Mouse (Mus musculus) kidney, adult 2 months (tissue): ENCODE data around the gene Cast. TPM values are rescaled to one million over a fixed set of nuclear protein-coding genes. Genes with fewer than 3 reads are reported as not detected.
A peak's percentile ranks its signal among the peaks of the same experiment; 100 is the strongest.

Source experiments
- DNase-seq: peaks from one replicate; pipeline ENCODE4 v3.0.0; 2021
- H3K27ac ChIP-seq: fragments of 200-500 bp; 2 replicates; pipeline ENCODE4 v1.5.1; 2012; ENCODE audit warnings: low read depth, low read length, control low read depth, inconsistent platforms; ENCODE audit not compliant: insufficient read depth
- H3K27me3 ChIP-seq: fragments of 200-500 bp; replicated peaks from 2 replicates; pipeline ENCODE4 v1.6.1; 2012; ENCODE audit warnings: mild to moderate bottlenecking, moderate library complexity, low read length, inconsistent platforms; ENCODE audit not compliant: control insufficient read depth, insufficient read depth
- H3K36me3 ChIP-seq: fragments of 200-500 bp; 2 replicates; pipeline ENCODE4 v1.6.1; 2012; ENCODE audit warnings: mild to moderate bottlenecking, moderate library complexity, low read length, inconsistent platforms; ENCODE audit not compliant: control insufficient read depth, insufficient read depth
- H3K4me1 ChIP-seq: fragments of 200-500 bp; 2 replicates; pipeline ENCODE4 v1.6.1; 2011; ENCODE audit warnings: low read length; ENCODE audit not compliant: control insufficient read depth, insufficient read depth
- H3K4me3 ChIP-seq: fragments of 200-500 bp; 2 replicates; pipeline ENCODE4 v1.5.1; 2011; ENCODE audit warnings: mild to moderate bottlenecking, low read depth, low read length, control low read depth; ENCODE audit not compliant: insufficient read depth
- CTCF ChIP-seq: fragments of 200-500 bp; conservative IDR thresholded peaks from 2 replicates; pipeline ENCODE4 v1.5.1; 2011; ENCODE audit warnings: low read depth, mild to moderate bottlenecking, control low read depth, low read length, moderate library complexity, mixed read lengths; ENCODE audit not compliant: insufficient read depth, insufficient read length
- POLR2A ChIP-seq: fragments of 200-500 bp; IDR thresholded peaks from one replicate; pipeline ENCODE4 v1.6.1; 2011; ENCODE audit warnings: low read depth, low read length, control low read depth
- WGBS: fragments of 180-500 bp; shearing (Covaris S2); methylation state at CpG from one replicate; pipeline ENCODE4 v1.1.7; 2018; 5-methylcytosine and 5-hydroxymethylcytosine counted together
- polyA plus RNA-seq: library from polyadenylated mRNA; depleted of rRNA; stranded (reverse); fragments of >200 nt; gene quantifications from 2 replicates; pipeline ENCODE4 v1.2.3, GENCODE M21; 2012; rRNA removed

Gene Cast
- polyA plus RNA-seq = 7.2 and 8.4 TPM in 2 replicates

DNA sequence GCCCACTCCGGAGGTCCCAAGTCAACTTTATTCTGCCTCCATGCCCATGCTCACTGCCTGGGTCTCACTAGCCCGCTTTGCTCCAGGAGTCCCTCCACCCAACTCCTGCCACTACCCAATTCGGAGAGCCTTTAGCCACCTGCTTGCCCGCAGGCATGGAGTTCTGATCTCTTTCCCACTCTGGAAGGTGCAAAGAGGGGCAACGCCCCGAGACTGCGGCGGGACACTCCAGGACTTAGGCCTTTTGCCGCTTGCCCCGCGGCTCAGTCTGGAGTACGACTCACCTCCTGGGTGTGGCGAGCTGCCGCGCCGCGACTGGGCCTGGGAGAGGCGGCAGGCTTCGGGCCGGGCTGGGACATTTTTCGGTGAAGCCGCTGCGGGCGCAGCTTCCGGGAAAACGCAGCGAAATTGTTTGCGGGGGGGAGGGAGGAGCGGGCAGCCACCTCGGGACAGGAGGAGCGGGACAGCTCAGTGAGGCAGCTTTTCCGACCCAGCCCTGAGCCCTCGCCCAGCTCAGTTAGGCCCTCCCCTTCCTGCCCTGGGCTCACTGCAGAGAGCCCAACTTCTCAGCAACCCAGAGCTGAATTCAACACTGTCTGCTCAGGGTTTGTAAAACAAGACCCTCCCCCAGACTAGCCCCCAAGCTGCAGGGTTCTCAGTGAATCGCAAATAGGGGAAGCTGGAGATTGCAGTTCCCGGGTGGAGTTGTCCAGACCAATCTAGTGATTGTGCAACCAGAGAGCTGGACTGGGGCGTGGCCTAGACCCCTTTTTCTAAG, at the start of gene Cast:
Gene Cast (minus strand): TSS at position 659 of the 778 bp plus-strand sequence.
- WGBS = 2% methylated on average over 36 of the region's 36 CpGs

DNA sequence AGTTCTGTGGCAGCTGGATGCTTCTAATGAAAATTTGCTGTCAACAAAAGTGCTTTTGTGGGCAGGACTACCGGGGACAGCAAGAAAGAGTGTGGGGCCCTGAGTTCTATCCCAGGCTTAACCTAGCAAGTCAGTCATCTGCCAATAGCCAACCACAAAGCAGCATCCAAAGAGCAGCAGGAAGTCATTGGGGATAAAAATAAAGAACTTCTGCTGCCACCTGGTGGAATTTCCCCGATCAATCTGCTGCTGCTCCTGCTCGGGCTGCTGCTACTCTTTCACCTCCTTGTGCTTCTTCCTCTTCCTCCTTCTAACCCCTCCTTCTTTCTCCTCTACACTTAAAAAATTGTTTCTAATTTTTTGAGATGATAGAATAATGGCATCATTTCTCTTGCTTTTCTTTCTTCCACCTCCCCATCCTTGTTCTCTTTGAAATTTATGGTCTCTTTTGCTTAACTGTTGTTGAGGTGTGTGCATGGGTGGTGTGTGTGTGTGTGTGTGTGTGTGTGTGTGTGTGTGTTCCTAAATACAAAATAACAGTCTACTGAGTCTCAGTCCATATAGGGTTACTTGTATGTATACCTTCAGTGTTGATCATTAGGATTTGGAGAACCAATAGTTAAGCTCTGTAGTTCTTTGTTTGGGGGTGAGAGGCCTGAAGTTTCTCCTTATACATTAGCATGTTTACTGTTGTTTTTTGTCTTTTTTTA, 45.9 kb upstream of the Cast start:
- Histone ChIP-seq H3K4me1 (no peaks in the 10 kb centered on the region), H3K36me3 (no peaks in the 10 kb centered on the region), H3K27ac (no peak overlapping the region), H3K27me3 (no peaks in the 10 kb centered on the region), H3K4me3 (no peak overlapping the region)
- peak; percentile 81 for DNase-seq
- WGBS = 3% methylated on average over 3 of the region's 3 CpGs
- TF ChIP-seq CTCF (peak; percentile 75), POLR2A (no peak)

More for the DNA sequence above, at the start of gene Cast:
- DNase-seq = peak; percentile 69
- Histone ChIP-seq H3K36me3 (no peaks in the 10 kb centered on the region), H3K4me3 (peak within 1 kb of the TSS; percentile 62), H3K27me3 (no peaks in the 10 kb centered on the region), H3K27ac (peak within 1 kb of the TSS; percentile 51), H3K4me1 (no peaks in the 10 kb centered on the region)
- TF ChIP-seq CTCF (no peak), POLR2A (peak; percentile 36)

DNA sequence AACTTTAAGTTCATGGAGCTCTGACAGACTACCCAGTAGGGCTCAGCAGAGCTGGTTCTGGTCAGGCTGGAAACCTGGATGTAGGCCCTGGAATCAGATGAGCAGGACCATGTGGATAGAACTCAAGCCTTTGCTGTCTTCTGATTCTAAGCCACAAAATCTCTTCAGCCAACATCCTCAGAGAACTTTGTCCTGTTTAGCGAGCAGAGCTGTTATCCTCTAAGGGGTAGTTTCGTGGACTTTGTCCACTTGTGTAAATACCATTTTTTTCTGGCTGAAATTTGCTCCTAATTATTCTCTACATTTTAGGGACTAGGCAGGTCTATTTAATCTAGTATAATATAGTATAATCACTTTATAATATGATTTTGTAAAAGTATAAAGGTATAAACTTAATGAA, 42.2 kb upstream of the Cast start:
- Histone ChIP-seq H3K27ac (no peak overlapping the region), H3K36me3 (no peaks in the 10 kb centered on the region), H3K27me3 (no peaks in the 10 kb centered on the region), H3K4me1 (no peaks in the 10 kb centered on the region), H3K4me3 (no peak overlapping the region)
- peak; percentile 14 for DNase-seq
- 63% methylated on average over 2 of the region's 2 CpGs for WGBS
- TF ChIP-seq CTCF (no peak), POLR2A (no peak)

DNA sequence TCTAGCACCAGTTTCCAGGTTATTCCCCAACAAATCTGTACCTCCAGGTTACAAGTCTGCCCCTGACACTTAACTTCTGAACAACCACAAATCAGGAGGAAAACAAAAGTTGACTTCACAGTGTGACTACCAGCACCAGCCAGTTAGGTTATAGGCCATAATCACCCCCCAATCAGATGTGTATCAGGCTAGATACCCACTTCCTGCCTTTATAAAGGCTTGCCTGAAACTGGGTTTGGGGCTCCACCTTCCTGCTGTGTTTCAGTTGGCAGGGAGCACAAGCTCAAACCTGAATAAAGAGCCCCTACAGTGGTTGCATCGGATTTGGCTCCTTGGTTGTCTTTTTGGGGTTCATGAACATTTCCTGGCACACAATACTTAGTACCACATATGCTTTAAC, 37.3 kb upstream of the Cast start:
- Histone ChIP-seq H3K4me3 (no peak overlapping the region), H3K4me1 (no peaks in the 10 kb centered on the region), H3K36me3 (no peaks in the 10 kb centered on the region), H3K27ac (no peak overlapping the region), H3K27me3 (no peaks in the 10 kb centered on the region)
- DNase-seq = no peak
- no peak for TF ChIP-seq CTCF
- no peak for TF ChIP-seq POLR2A
- WGBS = 80% methylated on average over 1 of the region's 1 CpGs

DNA sequence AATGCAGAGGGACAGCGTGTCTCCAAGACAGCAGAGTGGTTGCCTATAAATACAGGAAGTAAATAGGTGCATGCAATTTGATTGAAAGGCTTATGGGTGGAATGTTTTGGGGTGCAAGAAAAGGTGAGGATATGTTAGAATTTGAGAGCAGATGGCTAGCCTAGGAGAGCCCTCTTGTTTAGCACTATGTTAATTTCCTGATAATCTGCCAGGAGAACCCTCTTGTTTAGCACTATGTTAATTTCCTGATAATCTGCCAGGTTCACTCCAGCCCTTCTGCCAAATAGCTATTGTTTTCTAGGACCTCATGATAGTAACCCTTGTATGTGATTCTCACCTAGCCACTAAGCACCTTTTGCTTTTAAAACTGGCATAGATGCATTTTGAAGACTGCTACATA, 25.9 kb upstream of the Cast start:
- no peaks in the 10 kb centered on the region for H3K36me3 ChIP-seq
- H3K4me1 ChIP-seq = no peaks in the 10 kb centered on the region
- no peak overlapping the region for H3K4me3 ChIP-seq
- no peak for DNase-seq
- no peaks in the 10 kb centered on the region for H3K27me3 ChIP-seq
- TF ChIP-seq POLR2A = no peak
- TF ChIP-seq CTCF = no peak
- 78% methylated on average over 1 of the region's 1 CpGs for WGBS
- no peak overlapping the region for H3K27ac ChIP-seq

DNA sequence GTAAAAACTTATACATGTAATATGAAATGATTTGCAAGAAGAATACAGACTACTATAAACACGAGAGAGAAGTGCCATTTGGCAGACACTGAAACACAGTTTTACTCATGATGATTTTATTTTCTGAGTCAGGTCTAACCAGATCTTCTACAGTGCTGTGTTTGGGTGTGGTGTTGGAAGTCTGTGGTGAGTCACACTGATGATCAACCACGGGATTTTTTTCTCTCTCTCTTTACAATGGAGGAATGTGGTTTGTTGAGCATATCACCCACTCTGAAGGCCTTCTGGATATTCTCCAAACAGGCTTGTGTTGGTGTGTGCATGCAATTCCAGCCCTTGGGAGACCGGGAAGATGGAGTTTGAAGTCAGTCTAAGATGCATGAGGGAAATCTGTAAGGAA, 13.5 kb upstream of the Cast start:
- H3K4me1 ChIP-seq = no peaks in the 10 kb centered on the region
- H3K27ac ChIP-seq = no peak overlapping the region
- H3K27me3 ChIP-seq = no peaks in the 10 kb centered on the region
- no peaks in the 10 kb centered on the region for H3K36me3 ChIP-seq
- WGBS = 72% methylated on average over 3 of the region's 3 CpGs
- TF ChIP-seq CTCF (no peak), POLR2A (no peak)
- DNase-seq = no peak
- H3K4me3 ChIP-seq = no peak overlapping the region

DNA sequence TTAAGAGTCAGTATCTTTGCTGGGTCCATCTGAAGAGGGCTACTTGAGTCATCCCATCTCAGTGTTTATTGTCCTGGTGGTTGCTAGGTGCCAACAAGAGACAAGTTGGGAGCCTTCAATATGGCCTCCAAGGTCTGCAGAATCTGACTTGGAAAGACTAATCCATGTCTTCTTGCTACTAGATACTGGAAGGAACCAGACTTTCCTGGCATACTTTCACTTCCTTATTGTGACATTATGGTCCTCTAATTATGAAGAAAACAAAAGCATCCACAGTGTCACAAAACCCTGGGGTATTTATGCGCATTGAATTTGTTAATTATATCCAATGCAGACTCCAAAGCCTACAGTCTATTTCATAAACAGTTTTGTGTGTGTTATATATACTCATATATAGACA, 7.1 kb upstream of the Cast start:
- no peak for DNase-seq
- Histone ChIP-seq H3K27ac (no peak overlapping the region), H3K4me3 (no peak overlapping the region), H3K36me3 (no peaks in the 10 kb centered on the region), H3K27me3 (no peaks in the 10 kb centered on the region), H3K4me1 (no peaks in the 10 kb centered on the region)
- 90% methylated on average over 1 of the region's 1 CpGs for WGBS
- TF ChIP-seq CTCF = no peak
- TF ChIP-seq POLR2A = no peak
